Mouse (Mus musculus) midbrain, embryonic 14.5 days (tissue): ENCODE measurements around the gene Pnn. TPM values are rescaled to one million over a fixed set of nuclear protein-coding genes. Genes with fewer than 3 reads are reported as not detected.
A peak's percentile ranks its signal among the peaks of the same experiment; 100 is the strongest.

ENCODE experiments used
- ATAC-seq: fragments of 200-750 bp; cut with Nextera tagmentation; 2 replicates; pipeline ENCODE4 v1.8.0; 2017; ENCODE audit warnings: moderate number of reproducible peaks, moderate library complexity; ENCODE audit not compliant: low FRiP score, low TSS enrichment
- DNase-seq: peaks from one replicate; pipeline ENCODE4 v3.0.0-alpha.2; 2015
- H3K27ac ChIP-seq: fragments of 300-500 bp; sonication (generic); replicated peaks from 2 replicates; pipeline ENCODE4 v1.5.1; 2014; ENCODE audit warnings: mild to moderate bottlenecking, low read depth, low read length, moderate library complexity
- H3K27me3 ChIP-seq: fragments of 300-500 bp; sonication (generic); 2 replicates; pipeline ENCODE4 v1.6.1; 2014; ENCODE audit warnings: low read length, control low read depth, mixed read lengths; ENCODE audit not compliant: control insufficient read depth, insufficient read depth
- H3K36me3 ChIP-seq: fragments of 300-500 bp; sonication (generic); 2 replicates; pipeline ENCODE4 v1.6.1; 2014; ENCODE audit warnings: low read length, control low read depth; ENCODE audit not compliant: control insufficient read depth, insufficient read depth
- H3K4me1 ChIP-seq: fragments of 300-500 bp; sonication (generic); 2 replicates; pipeline ENCODE4 v1.6.1; 2014; ENCODE audit warnings: mild to moderate bottlenecking, antibody characterized with exemption, low read length, control low read depth; ENCODE audit not compliant: control insufficient read depth, insufficient read depth
- H3K4me2 ChIP-seq: fragments of 300-500 bp; sonication (generic); 2 replicates; pipeline ENCODE4 v1.6.1; 2014; ENCODE audit warnings: mild to moderate bottlenecking, low read length, moderate library complexity
- H3K4me3 ChIP-seq: fragments of 300-500 bp; sonication (generic); replicated peaks from 2 replicates; pipeline ENCODE4 v1.5.1; 2014; ENCODE audit warnings: low read depth, low read length
- H3K9ac ChIP-seq: fragments of 300-500 bp; sonication (generic); replicated peaks from 2 replicates; pipeline ENCODE4 v1.6.1; 2014; ENCODE audit warnings: mild to moderate bottlenecking, low read length, moderate library complexity
- H3K9me3 ChIP-seq: fragments of 300-500 bp; sonication (generic); 2 replicates; pipeline ENCODE4 v1.6.1; 2016; ENCODE audit warnings: low read length, control low read depth, mixed read lengths; ENCODE audit not compliant: control insufficient read depth
- WGBS: fragments of 180-500 bp; shearing (Covaris S2); extraction: QIAGEN DNeasy Blood & Tissue Kit; methylation state at CpG from one replicate; pipeline ENCODE4 v1.1.7; 2014; 5-methylcytosine and 5-hydroxymethylcytosine counted together
- polyA plus RNA-seq: library from polyadenylated mRNA; unstranded; fragments of >200 nt; fragmentation: Nextera tagmentation; extraction: Ambion mirVana; gene quantifications from 2 replicates; pipeline ENCODE4 v1.2.1, GENCODE M21; 2014

The Pnn gene
- polyA plus RNA-seq, result 66.9 and 77.6 TPM in 2 replicates

- H3K36me3 ChIP-seq, result peaks cover 35% of the 10 kb centered on the region
- ATAC-seq (peak; percentile 100), DNase-seq (peak; percentile 98)
- no peaks in the 10 kb centered on the region for H3K27me3 ChIP-seq
- peak within 1 kb of the TSS; percentile 84 for H3K4me2 ChIP-seq
- peak within 1 kb of the TSS; percentile 92 for H3K27ac ChIP-seq
- under 1% methylated on average over 43 of the region's 43 CpGs for WGBS
- H3K9ac ChIP-seq, result peak within 1 kb of the TSS; percentile 99
- no peaks in the 10 kb centered on the region for H3K9me3 ChIP-seq
- H3K4me3 ChIP-seq, result peak within 1 kb of the TSS; percentile 89
- H3K4me1 ChIP-seq, result peaks cover 4% of the 10 kb centered on the region
Measured at GRCm38 (mm10) chr12:59066448-59067077, at the start of gene Pnn. Gene Pnn, plus strand, starts transcription at chr12:59066884.

GRCm38 (mm10) chr12:59017970-59018369 lies 48.7 kb upstream of the Pnn start:
- Histone ChIP-seq H3K27ac (no peak overlapping the region), H3K9me3 (no peaks in the 10 kb centered on the region), H3K36me3 (peaks cover 38% of the 10 kb centered on the region), H3K4me3 (no peak overlapping the region), H3K4me1 (no peaks in the 10 kb centered on the region), H3K9ac (no peak overlapping the region), H3K4me2 (no peak overlapping the region), H3K27me3 (no peaks in the 10 kb centered on the region)
- no peak for ATAC-seq
- no peak for DNase-seq
- WGBS, result 93% methylated on average over 8 of the region's 8 CpGs

- H3K36me3 ChIP-seq, result peaks cover 41% of the 10 kb centered on the region
- no peaks in the 10 kb centered on the region for H3K27me3 ChIP-seq
- no peaks in the 10 kb centered on the region for H3K4me1 ChIP-seq
- H3K4me3 ChIP-seq, result no peak overlapping the region
- no peak for DNase-seq
- H3K27ac ChIP-seq, result no peak overlapping the region
- no peak overlapping the region for H3K4me2 ChIP-seq
- WGBS, result 87% methylated on average over 2 of the region's 2 CpGs
- H3K9ac ChIP-seq, result no peak overlapping the region
- H3K9me3 ChIP-seq, result no peaks in the 10 kb centered on the region
- no peak for ATAC-seq
Measured at GRCm38 (mm10) chr12:59019891-59020290, 46.8 kb upstream of the Pnn start.

GRCm38 (mm10) chr12:59021306-59021705 lies 45.4 kb upstream of the Pnn start:
- Histone ChIP-seq H3K4me3 (no peak overlapping the region), H3K4me1 (no peaks in the 10 kb centered on the region), H3K27ac (no peak overlapping the region), H3K36me3 (peaks cover 49% of the 10 kb centered on the region), H3K9ac (no peak overlapping the region), H3K9me3 (no peaks in the 10 kb centered on the region), H3K4me2 (no peak overlapping the region), H3K27me3 (no peaks in the 10 kb centered on the region)
- WGBS, result 96% methylated on average over 4 of the region's 4 CpGs
- ATAC-seq (no peak), DNase-seq (no peak)

GRCm38 (mm10) chr12:59032101-59032500 lies 34.6 kb upstream of the Pnn start:
- Histone ChIP-seq H3K4me3 (no peak overlapping the region), H3K4me1 (no peaks in the 10 kb centered on the region), H3K9ac (no peak overlapping the region), H3K4me2 (no peak overlapping the region), H3K36me3 (peaks cover 10% of the 10 kb centered on the region; the same call in 1 of the 2 replicates), H3K9me3 (no peaks in the 10 kb centered on the region), H3K27me3 (no peaks in the 10 kb centered on the region), H3K27ac (no peak overlapping the region)
- WGBS, result 66% methylated on average over 5 of the region's 5 CpGs
- DNase-seq (no peak), ATAC-seq (no peak)

- Histone ChIP-seq H3K27me3 (no peaks in the 10 kb centered on the region), H3K4me1 (no peaks in the 10 kb centered on the region), H3K9me3 (no peaks in the 10 kb centered on the region), H3K27ac (no peak overlapping the region), H3K4me3 (no peak overlapping the region), H3K4me2 (peak overlapping the region; percentile 28; the same call in 1 of the 2 replicates), H3K9ac (no peak overlapping the region), H3K36me3 (peaks cover 29% of the 10 kb centered on the region)
- DNase-seq, result peak; percentile 8
- ATAC-seq, result no peak
- 71% methylated on average over 10 of the region's 10 CpGs for WGBS
Measured at GRCm38 (mm10) chr12:59039162-59039970, 27.3 kb upstream of the Pnn start.

GRCm38 (mm10) chr12:59039971-59040844 lies 26.5 kb upstream of the Pnn start:
- H3K4me1 ChIP-seq, result no peaks in the 10 kb centered on the region
- 4% methylated on average over 23 of the region's 23 CpGs for WGBS
- peak overlapping the region; percentile 28; the same call in 1 of the 2 replicates for H3K27ac ChIP-seq
- H3K9me3 ChIP-seq, result no peaks in the 10 kb centered on the region
- H3K4me3 ChIP-seq, result no peak overlapping the region
- ATAC-seq (peak; percentile 69; the same call in 1 of the 2 replicates), DNase-seq (peak; percentile 62)
- peaks cover 37% of the 10 kb centered on the region for H3K36me3 ChIP-seq
- H3K9ac ChIP-seq, result no peak overlapping the region
- H3K27me3 ChIP-seq, result no peaks in the 10 kb centered on the region
- H3K4me2 ChIP-seq, result peak overlapping the region; percentile 28

GRCm38 (mm10) chr12:59040851-59041250 lies 25.8 kb upstream of the Pnn start:
- no peak overlapping the region for H3K9ac ChIP-seq
- no peak overlapping the region for H3K4me3 ChIP-seq
- H3K9me3 ChIP-seq, result no peaks in the 10 kb centered on the region
- 39% methylated on average over 7 of the region's 7 CpGs for WGBS
- DNase-seq (no peak), ATAC-seq (no peak)
- no peak overlapping the region for H3K27ac ChIP-seq
- H3K36me3 ChIP-seq, result peaks cover 43% of the 10 kb centered on the region
- H3K4me1 ChIP-seq, result no peaks in the 10 kb centered on the region
- no peaks in the 10 kb centered on the region for H3K27me3 ChIP-seq
- no peak overlapping the region for H3K4me2 ChIP-seq
